Mouse (Mus musculus) adrenal gland, adult 8-10 months (tissue): ENCODE data around the gene Sirt3. TPM values are rescaled to one million over a fixed set of nuclear protein-coding genes. Genes with fewer than 3 reads are reported as not detected.
A peak's percentile ranks its signal among the peaks of the same experiment; 100 is the strongest.

Experiments used
- DNase-seq: peaks from one replicate; pipeline ENCODE4 v3.0.0; 2022
- total RNA-seq, 4 experiments: library from RNA; stranded (reverse); gene quantifications; 2 replicates each; pipeline ENCODE4 v1.2.4; 2022

Gene Sirt3
- total RNA-seq, 4 experiments from 2014 or later, result 33.4 to 48.7 (median 41.0) TPM

GRCm38 (mm10) chr7:140847755-140848580 is 34.1 kb downstream of the Sirt3 start, which contains the start of gene Odf3:
TSS of gene Odf3 (plus strand) at chr7:140847805.
- peak; percentile 75 for DNase-seq

GRCm38 (mm10) chr7:140846676-140847075 is 35.4 kb downstream of the Sirt3 start:
- no peak for DNase-seq

GRCm38 (mm10) chr7:140845683-140846082 is 36.4 kb downstream of the Sirt3 start:
- no peak for DNase-seq

DNA sequence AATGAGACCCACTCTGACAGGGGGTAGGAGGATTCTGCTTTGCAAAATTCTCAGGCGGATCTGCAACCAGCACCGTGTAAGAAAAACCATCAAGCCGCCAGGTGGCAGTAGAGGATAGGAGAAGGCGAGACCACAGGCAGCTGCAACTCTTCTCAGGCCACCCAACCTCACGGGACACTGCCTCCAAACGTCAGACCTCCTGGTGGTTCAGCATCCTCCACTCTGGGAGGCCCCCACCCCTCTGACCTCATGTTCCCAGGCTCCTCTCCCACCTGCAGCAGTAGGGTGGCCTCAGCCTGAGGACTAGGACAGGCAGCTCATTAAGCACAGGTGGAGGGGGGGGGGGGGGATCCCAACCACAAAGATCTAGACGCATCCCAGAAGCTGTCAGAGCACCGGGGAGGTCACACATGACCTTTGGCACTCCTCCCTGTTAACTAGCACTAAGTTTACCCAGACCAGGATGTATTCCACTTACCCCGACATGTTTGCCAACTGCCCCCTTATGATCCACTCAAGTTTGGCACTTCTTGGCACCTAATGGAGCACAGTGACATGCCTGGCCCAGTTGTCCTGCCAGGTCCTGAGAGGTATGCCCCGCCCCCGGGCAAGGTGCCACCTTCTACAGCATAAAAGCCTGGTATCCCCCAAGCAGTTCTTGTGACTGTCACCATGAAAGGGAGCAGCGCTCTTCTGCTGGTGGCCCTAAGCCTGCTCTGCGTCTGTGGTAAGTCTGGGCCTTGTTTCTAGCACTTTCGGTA is 37.0 kb downstream of the Sirt3 start, which contains the start of gene Scgb1c1:
TSS of gene Scgb1c1 (plus strand) at position 643 of the 761 bp plus-strand sequence.
- DNase-seq, result peak; percentile 79

DNA sequence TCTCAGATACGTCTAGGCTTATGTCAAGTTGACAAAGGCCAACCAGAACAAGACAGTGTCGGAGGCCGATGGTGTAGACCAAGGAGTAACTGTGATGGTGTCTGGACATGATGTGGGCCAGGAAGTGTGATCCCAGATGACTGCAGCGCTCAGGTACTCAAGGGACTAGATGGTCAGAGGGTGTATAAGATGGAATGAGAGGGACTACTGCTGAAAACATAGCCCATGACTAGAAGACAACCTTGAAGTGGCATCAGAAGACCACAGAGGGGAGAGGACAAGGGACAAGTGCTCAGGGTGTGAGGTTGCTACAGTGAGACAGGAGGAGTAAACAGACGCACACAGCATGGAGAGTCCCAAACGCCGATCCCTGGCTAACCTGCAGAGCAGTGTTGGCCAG is 38.3 kb downstream of the Sirt3 start:
- DNase-seq, result no peak

GRCm38 (mm10) chr7:140840750-140841735 is 41.1 kb downstream of the Sirt3 start:
- DNase-seq, result no peak

DNA sequence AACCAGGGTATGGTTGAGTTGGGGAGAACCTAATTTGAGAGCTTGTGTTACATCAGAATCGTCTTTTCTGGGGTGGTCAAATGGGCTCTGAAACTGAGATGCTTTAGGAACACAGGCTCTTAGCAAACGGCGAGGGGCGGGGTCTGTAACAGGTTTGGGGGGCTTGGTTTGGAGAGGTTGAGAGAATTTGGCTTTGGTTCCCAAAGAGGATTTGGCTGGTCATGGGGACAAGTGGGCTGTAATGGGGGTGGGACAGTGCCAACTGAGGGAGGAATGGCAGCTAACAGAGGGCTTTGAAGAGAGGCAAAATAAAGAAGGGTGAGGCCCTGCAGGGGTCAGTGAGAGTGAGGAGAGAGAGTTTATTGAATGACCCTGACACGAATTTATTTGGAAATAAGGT is 42.6 kb downstream of the Sirt3 start:
- no peak for DNase-seq

GRCm38 (mm10) chr7:140836243-140837115 is 45.6 kb downstream of the Sirt3 start:
- DNase-seq, result no peak

DNA sequence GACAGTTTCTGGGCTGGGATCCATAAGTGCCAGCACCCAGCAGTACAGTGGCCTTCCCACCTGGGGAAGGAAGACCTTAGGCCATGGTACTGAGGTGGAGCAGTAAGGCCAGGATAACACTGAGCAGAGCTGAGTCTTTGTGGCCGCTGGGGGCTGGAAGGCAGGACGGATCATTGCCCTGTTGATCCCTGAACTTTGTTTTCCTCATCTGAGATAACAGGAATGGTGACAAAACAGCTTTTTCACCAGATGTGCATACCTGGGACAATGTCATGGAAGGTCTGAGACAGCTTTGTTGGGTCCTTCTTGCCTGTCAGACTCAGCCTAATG is 46.4 kb downstream of the Sirt3 start:
- DNase-seq, result no peak

- DNase-seq, result no peak
Measured at GRCm38 (mm10) chr7:140834968-140835757, 46.9 kb downstream of the Sirt3 start, which contains the start of gene Urah. TSS of gene Urah (plus strand) at chr7:140835018.

DNA sequence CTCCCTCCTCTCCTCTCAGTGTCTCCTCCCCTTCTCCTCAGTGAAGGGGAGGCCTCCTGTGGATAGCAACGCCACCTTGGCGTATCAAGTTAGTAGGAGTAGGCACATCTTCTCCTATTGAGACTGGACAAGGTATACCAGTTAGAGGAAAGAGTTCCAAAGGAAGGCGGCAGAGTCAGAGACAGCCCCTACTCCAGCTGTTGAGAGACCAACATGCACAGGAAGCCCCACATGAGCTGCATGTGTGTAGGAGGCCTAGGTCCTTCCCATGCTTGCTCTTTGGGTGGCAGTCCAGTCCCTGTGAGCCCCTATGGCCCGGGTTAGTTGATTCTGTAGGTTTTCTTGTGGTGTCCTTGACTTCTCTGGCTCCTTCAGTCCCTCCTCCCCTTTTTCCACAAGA is 48.8 kb downstream of the Sirt3 start:
- no peak for DNase-seq

DNA sequence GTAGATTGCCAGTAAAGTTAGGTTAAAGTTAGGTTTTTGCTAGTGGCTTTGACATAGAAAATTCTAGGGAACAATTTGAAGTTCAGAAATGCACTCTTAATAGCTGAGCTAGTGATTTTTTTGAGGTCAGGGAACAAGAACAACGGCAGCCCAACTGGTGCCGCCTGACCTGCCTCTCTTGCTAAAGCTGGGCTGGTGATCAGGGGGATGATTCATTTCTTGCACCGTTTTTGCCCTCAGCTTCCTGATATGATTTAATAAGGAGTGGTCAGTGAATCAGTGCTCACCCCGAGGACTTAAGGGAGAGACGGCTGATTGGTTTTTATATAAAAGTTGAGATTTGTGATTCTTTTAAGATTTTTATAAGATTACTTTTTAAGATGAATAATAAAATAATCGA is 50.7 kb downstream of the Sirt3 start:
- no peak for DNase-seq

DNA sequence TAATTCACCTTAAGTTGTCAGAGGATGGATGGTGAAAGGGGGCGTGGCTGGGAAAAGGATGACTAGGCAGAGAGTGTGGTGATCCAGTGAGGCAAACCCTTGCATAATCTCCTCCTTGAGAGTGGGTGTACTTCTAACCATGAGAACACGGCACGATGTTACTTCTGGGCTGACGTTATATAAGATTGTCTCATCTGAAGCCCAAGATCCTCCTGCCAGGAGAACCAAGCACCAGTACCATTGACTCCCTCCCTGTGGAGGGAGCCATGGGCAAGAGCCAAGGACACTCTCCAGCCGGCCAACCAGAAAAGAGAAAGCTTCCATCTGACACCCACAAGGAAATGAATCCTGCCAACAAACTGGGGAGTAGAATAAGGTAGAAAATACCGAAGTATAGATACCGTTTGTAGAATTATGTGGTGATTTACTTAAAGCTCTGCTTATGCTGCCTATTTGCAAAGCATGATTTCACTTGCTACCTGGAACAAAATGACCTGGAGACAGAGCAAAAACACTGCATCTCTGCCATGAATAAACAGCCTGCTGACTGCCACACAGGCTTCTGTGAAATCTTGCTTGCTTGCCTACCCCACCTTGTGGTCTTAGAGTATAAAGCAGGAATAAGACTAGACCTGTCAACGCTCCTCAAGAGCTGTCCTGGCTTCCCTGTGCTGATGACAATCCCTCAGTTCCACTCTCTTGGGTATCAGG is 53.8 kb downstream of the Sirt3 start:
- no peak for DNase-seq

DNA sequence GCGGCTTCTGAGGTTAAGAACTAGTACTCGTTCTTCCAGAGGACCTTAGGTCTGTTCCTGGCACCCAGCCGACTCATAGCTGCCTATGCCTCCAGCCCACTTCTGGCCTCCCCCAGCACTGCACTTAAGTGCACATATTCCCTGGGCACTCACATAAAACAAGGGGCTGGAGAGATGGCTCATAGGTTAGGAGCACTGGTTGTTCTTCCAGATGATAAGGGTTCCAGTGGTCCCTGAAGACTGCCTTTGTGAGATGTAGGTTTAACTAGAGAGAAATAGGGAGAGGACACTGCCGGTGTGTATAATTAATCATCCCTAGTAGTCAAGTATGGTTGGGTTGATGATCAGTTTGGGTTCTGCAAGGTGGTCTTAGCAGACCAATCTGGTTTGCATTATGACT is 59.4 kb downstream of the Sirt3 start:
- DNase-seq, result no peak

GRCm38 (mm10) chr7:140821653-140822329 is 60.3 kb downstream of the Sirt3 start, which contains the start of gene Zfp941:
TSS of gene Zfp941 (minus strand) at chr7:140822178.
- peak; percentile 34 for DNase-seq

- no peak for DNase-seq
Measured at GRCm38 (mm10) chr7:140821305-140821652, 60.8 kb downstream of the Sirt3 start.

- DNase-seq, result no peak
Measured at GRCm38 (mm10) chr7:140820173-140820572, 61.9 kb downstream of the Sirt3 start.
